Mouse (Mus musculus): ENCODE data around the gene Apool. TPM values are rescaled to one million over a fixed set of nuclear protein-coding genes. Genes with fewer than 3 reads are reported as not detected.

Apool gene
- 59.8 and 63.6 TPM in 2 replicates for polyA plus RNA-seq (2015; fragmentation: Nextera tagmentation; extraction: Ambion mirVana)

DNA sequence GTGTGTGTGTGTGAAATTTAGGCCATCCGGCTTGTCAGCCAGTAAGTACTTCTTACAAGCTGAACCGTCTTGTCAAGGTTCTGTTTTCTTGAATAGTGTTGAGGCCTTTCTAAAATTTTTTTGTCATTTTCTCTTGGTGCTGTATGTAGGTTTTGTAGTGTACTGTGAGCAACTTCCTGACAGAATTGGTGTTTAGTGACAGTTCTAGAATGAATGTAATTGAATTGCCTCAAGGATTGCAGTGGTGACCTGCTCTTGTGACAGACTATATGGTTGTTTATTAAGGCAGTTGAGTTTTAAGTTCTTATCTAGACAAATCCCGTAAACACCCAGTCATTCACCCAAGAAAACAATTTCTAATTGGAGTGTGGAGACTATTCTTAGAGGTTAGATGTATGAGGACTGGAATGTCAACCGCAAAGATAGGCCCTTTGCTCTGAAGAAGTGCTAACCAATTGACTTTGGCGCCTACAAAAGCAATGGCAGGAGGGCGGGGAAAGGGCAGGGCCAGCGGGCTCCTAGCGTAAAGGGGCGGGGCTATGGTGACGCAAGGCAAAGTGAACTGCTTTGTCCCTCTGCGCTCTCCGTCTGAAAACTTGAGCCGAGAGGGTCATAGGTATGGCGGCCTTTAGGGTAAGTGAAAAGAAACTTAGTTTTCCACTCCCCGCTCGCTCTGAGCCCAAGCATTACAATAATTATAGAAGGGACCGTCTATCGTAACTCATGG lies at the start of gene Apool:
Apool (plus strand) TSS at position 531 of the 727 bp plus-strand sequence.
- peak within 1 kb of the TSS; percentile 81 for H3K9ac ChIP-seq (replicated peaks; ENCODE audit: low read length)
- peak within 1 kb of the TSS; percentile 51 for H3K4me2 ChIP-seq (replicated peaks; ENCODE audit: low read depth, low read length)
- H3K27me3 ChIP-seq (ENCODE audit: insufficient read depth, low read length) = no peaks in the 10 kb centered on the region
- H3K4me3 ChIP-seq (ENCODE audit: low read length) = peak within 1 kb of the TSS; percentile 64
- no peak within 1 kb of the TSS for H3K27ac ChIP-seq (ENCODE audit: low read length)
- H3K9me3 ChIP-seq (ENCODE audit: low read length) = no peaks in the 10 kb centered on the region
- ATAC-seq (ENCODE audit: low FRiP score, low TSS enrichment) = peak; percentile 98
- no peaks in the 10 kb centered on the region for H3K36me3 ChIP-seq (ENCODE audit: insufficient read depth, low read length)
- no peaks in the 10 kb centered on the region for H3K4me1 ChIP-seq (ENCODE audit: insufficient read depth, low read length)
- 25% methylated on average over 18 of the region's 18 CpGs for WGBS

DNA sequence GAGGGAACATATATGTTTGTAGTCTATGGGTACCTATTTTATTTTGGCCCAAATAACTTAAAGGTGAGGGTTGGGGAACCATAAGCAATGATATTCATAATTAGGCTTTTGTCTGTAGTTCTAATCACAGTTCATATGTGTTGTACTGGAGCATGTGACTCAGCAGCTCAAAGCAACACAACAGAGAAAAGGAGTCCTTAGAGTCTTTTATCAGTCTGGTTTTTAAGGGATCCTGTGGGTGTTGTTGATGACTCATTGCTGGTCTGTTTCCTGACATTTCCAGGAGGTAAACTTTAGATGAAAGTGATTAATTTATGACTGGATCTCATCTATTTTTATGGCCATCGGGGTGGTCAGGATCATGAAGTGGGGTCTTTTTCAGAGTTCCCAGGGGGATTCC lies 37.6 kb upstream of the Apool start:
- Histone ChIP-seq H3K9ac (replicated peaks; ENCODE audit: low read length) (no peak overlapping the region), H3K4me3 (ENCODE audit: low read length) (no peak overlapping the region), H3K27me3 (ENCODE audit: insufficient read depth, low read length) (no peaks in the 10 kb centered on the region), H3K4me2 (replicated peaks; ENCODE audit: low read depth, low read length) (no peak overlapping the region), H3K4me1 (ENCODE audit: insufficient read depth, low read length) (no peaks in the 10 kb centered on the region), H3K27ac (ENCODE audit: low read length) (no peak overlapping the region), H3K9me3 (ENCODE audit: low read length) (no peaks in the 10 kb centered on the region), H3K36me3 (ENCODE audit: insufficient read depth, low read length) (no peaks in the 10 kb centered on the region)
- no peak for ATAC-seq (ENCODE audit: low FRiP score, low TSS enrichment)
- WGBS = 68% methylated on average over 1 of the region's 1 CpGs

DNA sequence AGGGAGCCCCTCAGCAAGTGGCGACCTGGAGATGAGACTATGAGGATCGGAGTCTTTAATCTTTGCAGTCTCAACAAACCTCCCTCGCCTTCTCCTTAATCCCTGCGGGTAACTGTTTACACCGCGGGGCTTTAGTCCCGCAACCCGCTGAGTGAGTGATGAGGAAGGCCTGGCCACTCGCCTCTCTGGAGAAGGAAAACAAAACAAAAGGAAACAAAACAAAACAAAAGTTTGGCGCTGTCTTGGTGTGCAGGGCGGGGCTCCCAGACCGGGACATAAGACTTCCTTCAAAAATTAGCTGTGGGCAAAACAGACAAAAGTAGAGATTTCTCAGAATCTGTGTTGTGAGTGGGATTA lies 375 bp downstream of the Apool start:
- peak overlapping the region; percentile 51 for H3K4me2 ChIP-seq (replicated peaks; ENCODE audit: low read depth, low read length)
- no peaks in the 10 kb centered on the region for H3K9me3 ChIP-seq (ENCODE audit: low read length)
- no peaks in the 10 kb centered on the region for H3K36me3 ChIP-seq (ENCODE audit: insufficient read depth, low read length)
- WGBS = 14% methylated on average over 12 of the region's 12 CpGs
- peak overlapping the region; percentile 81 for H3K9ac ChIP-seq (replicated peaks; ENCODE audit: low read length)
- no peaks in the 10 kb centered on the region for H3K27me3 ChIP-seq (ENCODE audit: insufficient read depth, low read length)
- peak overlapping the region; percentile 64 for H3K4me3 ChIP-seq (ENCODE audit: low read length)
- H3K4me1 ChIP-seq (ENCODE audit: insufficient read depth, low read length) = no peaks in the 10 kb centered on the region
- no peak overlapping the region for H3K27ac ChIP-seq (ENCODE audit: low read length)
- ATAC-seq (ENCODE audit: low FRiP score, low TSS enrichment) = peak; percentile 69; the same call in 1 of the 2 replicates

DNA sequence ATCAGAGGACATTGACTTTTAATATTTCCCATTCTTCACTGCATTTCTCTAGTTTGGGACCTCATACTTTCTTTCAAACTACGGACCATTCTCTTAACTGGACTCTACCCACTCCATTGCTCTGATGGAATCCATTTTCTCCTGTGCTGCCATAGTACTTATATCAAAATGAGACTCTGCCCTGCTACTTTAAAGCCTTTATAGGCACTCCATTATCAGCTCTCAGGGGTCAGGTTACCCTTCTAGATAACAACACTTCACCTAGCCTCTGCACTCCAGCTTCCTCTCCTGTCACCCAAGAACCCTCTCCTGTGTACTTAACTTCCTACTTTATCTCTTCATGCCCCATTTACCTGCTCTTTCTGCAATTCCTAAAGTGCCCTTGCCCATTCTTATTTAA lies 960 bp downstream of the Apool start:
- no peaks in the 10 kb centered on the region for H3K9me3 ChIP-seq (ENCODE audit: low read length)
- no peaks in the 10 kb centered on the region for H3K4me1 ChIP-seq (ENCODE audit: insufficient read depth, low read length)
- no peaks in the 10 kb centered on the region for H3K36me3 ChIP-seq (ENCODE audit: insufficient read depth, low read length)
- H3K9ac ChIP-seq (replicated peaks; ENCODE audit: low read length) = peak overlapping the region; percentile 35; the same call in 1 of the 2 replicates
- no peak overlapping the region for H3K27ac ChIP-seq (ENCODE audit: low read length)
- no peak for ATAC-seq (ENCODE audit: low FRiP score, low TSS enrichment)
- no peaks in the 10 kb centered on the region for H3K27me3 ChIP-seq (ENCODE audit: insufficient read depth, low read length)
- H3K4me2 ChIP-seq (replicated peaks; ENCODE audit: low read depth, low read length) = peak overlapping the region; percentile 51
- H3K4me3 ChIP-seq (ENCODE audit: low read length) = peak overlapping the region; percentile 64
- 34% methylated on average over 1 of the region's 1 CpGs for WGBS

DNA sequence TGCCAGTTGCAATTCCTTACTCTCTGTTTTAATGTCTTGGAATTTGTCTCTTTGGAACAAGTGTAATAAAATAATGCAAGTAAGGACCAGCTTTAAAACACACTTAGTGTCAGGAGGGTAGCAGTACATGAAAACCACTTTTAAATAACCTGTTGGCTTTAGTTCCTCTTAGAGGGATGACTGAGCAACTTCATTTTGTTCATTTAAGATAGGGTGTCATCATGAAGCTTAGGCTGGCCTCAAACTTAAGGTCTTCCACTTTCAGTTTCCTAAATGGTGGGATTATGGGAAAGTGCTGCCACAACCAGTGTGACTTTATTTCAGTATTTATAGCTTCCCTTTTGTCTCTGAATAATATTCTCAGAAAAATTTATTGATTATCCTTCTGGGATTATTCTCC lies 9.1 kb downstream of the Apool start:
- Histone ChIP-seq H3K36me3 (ENCODE audit: insufficient read depth, low read length) (no peaks in the 10 kb centered on the region), H3K9me3 (ENCODE audit: low read length) (no peaks in the 10 kb centered on the region), H3K4me3 (ENCODE audit: low read length) (no peak overlapping the region), H3K4me1 (ENCODE audit: insufficient read depth, low read length) (no peaks in the 10 kb centered on the region), H3K9ac (replicated peaks; ENCODE audit: low read length) (no peak overlapping the region), H3K27me3 (ENCODE audit: insufficient read depth, low read length) (no peaks in the 10 kb centered on the region), H3K4me2 (replicated peaks; ENCODE audit: low read depth, low read length) (no peak overlapping the region), H3K27ac (ENCODE audit: low read length) (no peak overlapping the region)
- ATAC-seq (ENCODE audit: low FRiP score, low TSS enrichment) = no peak

DNA sequence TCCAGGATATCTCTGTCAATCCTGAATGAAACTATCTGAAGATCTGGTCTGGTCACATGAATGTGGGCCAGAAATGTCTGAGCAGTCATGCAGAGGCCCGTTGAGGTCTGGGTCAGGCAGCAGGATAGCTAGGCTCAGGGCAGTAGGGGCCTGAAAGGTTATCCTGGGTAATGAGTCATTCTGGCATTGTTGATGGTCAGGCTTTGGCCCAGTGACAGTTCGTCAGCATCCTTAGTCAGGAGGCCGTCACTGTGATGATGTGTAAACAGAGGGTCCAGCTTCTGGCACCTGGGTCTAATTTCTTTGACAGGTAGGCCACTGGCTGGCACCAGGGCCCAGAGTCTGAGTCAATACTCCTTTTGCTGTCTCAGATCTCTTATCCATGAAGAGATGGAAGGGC lies 28.4 kb downstream of the Apool start:
- no peak for ATAC-seq (ENCODE audit: low FRiP score, low TSS enrichment)
- Histone ChIP-seq H3K36me3 (ENCODE audit: insufficient read depth, low read length) (no peaks in the 10 kb centered on the region), H3K9ac (replicated peaks; ENCODE audit: low read length) (no peak overlapping the region), H3K9me3 (ENCODE audit: low read length) (no peaks in the 10 kb centered on the region), H3K27ac (ENCODE audit: low read length) (no peak overlapping the region), H3K27me3 (ENCODE audit: insufficient read depth, low read length) (no peaks in the 10 kb centered on the region), H3K4me1 (ENCODE audit: insufficient read depth, low read length) (no peaks in the 10 kb centered on the region), H3K4me3 (ENCODE audit: low read length) (no peak overlapping the region), H3K4me2 (replicated peaks; ENCODE audit: low read depth, low read length) (no peak overlapping the region)
- WGBS = 76% methylated on average over 3 of the region's 3 CpGs

DNA sequence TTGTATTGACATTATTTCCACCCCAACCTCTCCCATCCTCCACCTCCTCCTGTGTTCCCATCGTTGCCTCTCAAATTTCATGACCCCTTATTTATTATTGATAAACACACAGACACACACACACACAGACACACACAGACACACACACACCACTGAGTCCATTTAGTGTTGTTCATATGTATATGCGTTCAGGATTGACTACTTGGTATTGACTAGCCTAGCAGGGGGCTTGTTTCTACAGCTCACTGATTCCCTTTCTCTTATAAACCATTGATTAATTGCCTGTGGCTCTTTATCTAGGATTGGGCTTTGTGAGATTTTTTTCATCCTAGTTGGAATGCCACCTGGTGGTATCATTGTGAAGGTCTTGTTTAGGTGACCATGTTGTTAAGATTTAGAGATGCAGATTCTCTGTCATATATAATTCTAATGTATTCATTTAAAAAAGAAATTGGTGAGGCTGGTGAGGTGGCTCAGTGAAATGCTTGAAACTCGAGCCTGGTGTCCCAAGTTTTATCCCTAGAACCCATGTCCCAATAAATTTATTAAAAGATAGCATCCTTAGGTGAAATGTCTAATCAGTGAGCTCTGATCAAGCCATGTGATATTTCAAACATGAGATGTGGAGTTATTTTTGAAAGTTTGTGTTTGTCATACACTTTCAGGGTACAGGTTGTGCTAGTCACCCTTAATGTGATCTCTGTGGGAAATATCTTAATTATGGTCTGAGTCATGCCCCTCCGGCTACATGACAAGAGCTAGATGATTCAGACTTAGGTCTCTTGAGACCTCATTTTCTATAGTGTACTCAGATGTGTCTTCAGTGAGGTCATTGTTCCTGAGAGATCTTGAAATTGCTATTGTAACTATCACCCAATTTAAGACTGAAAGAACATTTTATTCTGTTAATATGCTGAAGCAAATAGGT lies 36.6 kb downstream of the Apool start:
- whole genome bisulfite sequencing = 71% methylated on average over 4 of the region's 4 CpGs

DNA sequence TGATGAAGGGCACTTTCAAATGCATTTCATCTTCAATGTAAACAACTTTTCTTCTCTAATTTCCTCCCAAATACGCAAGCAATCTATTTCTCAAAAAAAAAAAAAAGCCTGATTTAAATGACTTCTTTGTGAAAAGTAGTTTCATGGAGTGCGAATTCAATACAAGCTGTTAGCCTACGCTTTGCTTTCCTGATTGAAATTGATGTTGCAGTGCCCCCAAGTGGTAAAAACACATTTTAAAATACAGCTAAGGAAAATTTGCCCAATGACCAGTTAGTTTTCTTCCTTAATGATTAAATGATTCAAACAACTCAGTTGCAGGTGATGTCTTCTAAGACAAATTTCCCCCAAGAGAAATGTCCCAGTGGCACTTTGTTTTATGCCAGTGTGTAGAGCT lies 37.3 kb downstream of the Apool start:
- H3K9me3 ChIP-seq (ENCODE audit: low read length) = no peaks in the 10 kb centered on the region
- H3K9ac ChIP-seq (replicated peaks; ENCODE audit: low read length) = no peak overlapping the region
- no peak overlapping the region for H3K27ac ChIP-seq (ENCODE audit: low read length)
- H3K4me2 ChIP-seq (replicated peaks; ENCODE audit: low read depth, low read length) = no peak overlapping the region
- no peaks in the 10 kb centered on the region for H3K36me3 ChIP-seq (ENCODE audit: insufficient read depth, low read length)
- WGBS = 45% methylated on average over 3 of the region's 3 CpGs
- no peak overlapping the region for H3K4me3 ChIP-seq (ENCODE audit: low read length)
- H3K4me1 ChIP-seq (ENCODE audit: insufficient read depth, low read length) = no peaks in the 10 kb centered on the region
- no peaks in the 10 kb centered on the region for H3K27me3 ChIP-seq (ENCODE audit: insufficient read depth, low read length)
- ATAC-seq (ENCODE audit: low FRiP score, low TSS enrichment) = no peak

More for the DNA sequence above, 36.6 kb downstream of the Apool start:
- no peaks in the 10 kb centered on the region for H3K4me1 ChIP-seq (ENCODE audit: insufficient read depth, low read length)
- H3K4me3 ChIP-seq (ENCODE audit: low read length) = no peak overlapping the region
- no peak overlapping the region for H3K27ac ChIP-seq (ENCODE audit: low read length)
- no peak overlapping the region for H3K4me2 ChIP-seq (replicated peaks; ENCODE audit: low read depth, low read length)
- H3K36me3 ChIP-seq (ENCODE audit: insufficient read depth, low read length) = no peaks in the 10 kb centered on the region
- no peak overlapping the region for H3K9ac ChIP-seq (replicated peaks; ENCODE audit: low read length)
- no peak for ATAC-seq (ENCODE audit: low FRiP score, low TSS enrichment)
- H3K9me3 ChIP-seq (ENCODE audit: low read length) = no peaks in the 10 kb centered on the region
- H3K27me3 ChIP-seq (ENCODE audit: insufficient read depth, low read length) = no peaks in the 10 kb centered on the region

DNA sequence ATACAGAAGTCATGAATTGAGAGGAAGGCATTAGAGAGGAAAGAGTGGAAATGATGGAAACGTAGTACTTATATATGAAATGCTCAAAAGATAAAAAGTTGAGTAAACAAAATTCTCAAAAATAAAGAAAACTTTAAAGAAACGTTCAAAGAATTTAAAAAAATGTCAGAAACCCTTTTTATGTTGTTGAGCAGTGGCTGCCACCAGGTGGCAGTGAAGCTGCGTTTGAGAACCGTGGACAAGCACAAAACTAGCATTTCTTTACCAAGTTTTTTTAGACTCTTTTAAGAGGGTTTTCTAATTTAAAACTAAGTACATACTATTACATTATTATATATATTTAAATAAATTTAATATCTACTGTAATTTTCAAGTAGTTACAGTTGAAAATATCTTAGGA lies 57.3 kb downstream of the Apool start:
- Histone ChIP-seq H3K27ac (ENCODE audit: low read length) (no peak overlapping the region), H3K36me3 (ENCODE audit: insufficient read depth, low read length) (no peaks in the 10 kb centered on the region), H3K9ac (replicated peaks; ENCODE audit: low read length) (no peak overlapping the region), H3K9me3 (ENCODE audit: low read length) (peaks cover 4% of the 10 kb centered on the region; the same call in 1 of the 2 replicates), H3K4me2 (replicated peaks; ENCODE audit: low read depth, low read length) (no peak overlapping the region), H3K4me3 (ENCODE audit: low read length) (no peak overlapping the region), H3K4me1 (ENCODE audit: insufficient read depth, low read length) (no peaks in the 10 kb centered on the region), H3K27me3 (ENCODE audit: insufficient read depth, low read length) (no peaks in the 10 kb centered on the region)
- WGBS = 33% methylated on average over 4 of the region's 4 CpGs
- no peak for ATAC-seq (ENCODE audit: low FRiP score, low TSS enrichment)
